Mouse (Mus musculus): ENCODE measurements around the gene Tacc3.
A peak's percentile ranks its signal among the peaks of the same experiment; 100 is the strongest.

The Tacc3 gene

GRCm38 (mm10) chr5:33657787-33658663 is at the start of gene Tacc3, which contains the start of gene Tmem129:
Gene Tacc3 (plus strand): TSS chr5:33658128.
Gene Tmem129 (minus strand): TSS chr5:33658416.
- DNase-seq (ENCODE audit: low read depth in 1 of 2, low spot score in 2 of 2), result peak; percentile 96 to 98

- DNase-seq (ENCODE audit: low read depth in 1 of 2, low spot score in 2 of 2), result no peak
Measured at GRCm38 (mm10) chr5:33609226-33609625, 48.7 kb upstream of the Tacc3 start.

- DNase-seq (ENCODE audit: low read depth in 1 of 2, low spot score in 2 of 2), result no peak
Measured at GRCm38 (mm10) chr5:33611795-33612194, 46.1 kb upstream of the Tacc3 start.

GRCm38 (mm10) chr5:33614391-33614790 is 43.5 kb upstream of the Tacc3 start:
- DNase-seq (ENCODE audit: low read depth in 1 of 2, low spot score in 2 of 2), result no peak

- DNase-seq (ENCODE audit: low read depth in 1 of 2, low spot score in 2 of 2), result no peak
Measured at GRCm38 (mm10) chr5:33622671-33623070, 35.3 kb upstream of the Tacc3 start.

- no peak for DNase-seq (ENCODE audit: low read depth in 1 of 2, low spot score in 2 of 2)
Measured at GRCm38 (mm10) chr5:33623766-33624165, 34.2 kb upstream of the Tacc3 start.

- no peak for DNase-seq (ENCODE audit: low read depth in 1 of 2, low spot score in 2 of 2)
Measured at GRCm38 (mm10) chr5:33627968-33628367, 30.0 kb upstream of the Tacc3 start.

- DNase-seq (ENCODE audit: low read depth in 1 of 2, low spot score in 2 of 2), result peak in 1 of 2 experiments; percentile 14
Measured at GRCm38 (mm10) chr5:33628820-33629300, 29.1 kb upstream of the Tacc3 start.

GRCm38 (mm10) chr5:33629301-33629987 is 28.5 kb upstream of the Tacc3 start, which contains the start of the genes Fam53a and Gm9903:
Gene Fam53a (minus strand): TSS chr5:33629635.
Gene Gm9903 (plus strand): TSS chr5:33629925.
- DNase-seq (ENCODE audit: low read depth in 1 of 2, low spot score in 2 of 2), result peak; percentile 98 to 100

GRCm38 (mm10) chr5:33630061-33630460 is 27.9 kb upstream of the Tacc3 start:
- DNase-seq (ENCODE audit: low read depth in 1 of 2, low spot score in 2 of 2), result no peak

- no peak for DNase-seq (ENCODE audit: low read depth in 1 of 2, low spot score in 2 of 2)
Measured at GRCm38 (mm10) chr5:33630615-33631014, 27.3 kb upstream of the Tacc3 start.

GRCm38 (mm10) chr5:33632526-33632925 is 25.4 kb upstream of the Tacc3 start:
- DNase-seq (ENCODE audit: low read depth in 1 of 2, low spot score in 2 of 2), result no peak

GRCm38 (mm10) chr5:33635361-33635760 is 22.6 kb upstream of the Tacc3 start:
- DNase-seq (ENCODE audit: low read depth in 1 of 2, low spot score in 2 of 2), result no peak

- DNase-seq (ENCODE audit: low read depth in 1 of 2, low spot score in 2 of 2), result no peak
Measured at GRCm38 (mm10) chr5:33637606-33638350, 20.1 kb upstream of the Tacc3 start.

- DNase-seq (ENCODE audit: low read depth in 1 of 2, low spot score in 2 of 2), result no peak
Measured at GRCm38 (mm10) chr5:33638826-33639225, 19.1 kb upstream of the Tacc3 start.

GRCm38 (mm10) chr5:33640652-33641051 is 17.3 kb upstream of the Tacc3 start:
- DNase-seq (ENCODE audit: low read depth in 1 of 2, low spot score in 2 of 2), result peak in 1 of 2 experiments; percentile 23

- DNase-seq (ENCODE audit: low read depth in 1 of 2, low spot score in 2 of 2), result no peak
Measured at GRCm38 (mm10) chr5:33651017-33651416, 6.9 kb upstream of the Tacc3 start.

GRCm38 (mm10) chr5:33651541-33651920 is 6.4 kb upstream of the Tacc3 start:
- no peak for DNase-seq (ENCODE audit: low read depth in 1 of 2, low spot score in 2 of 2)

- DNase-seq (ENCODE audit: low read depth in 1 of 2, low spot score in 2 of 2), result peak; percentile 89 to 94
Measured at GRCm38 (mm10) chr5:33651921-33652782, 5.8 kb upstream of the Tacc3 start, which contains the start of gene Slbp. Gene Slbp (minus strand): TSS chr5:33652574.

- no peak for DNase-seq (ENCODE audit: low read depth in 1 of 2, low spot score in 2 of 2)
Measured at GRCm38 (mm10) chr5:33652783-33653173, 5.2 kb upstream of the Tacc3 start.

All from monocyte, adult 2 months (primary cell).